Mouse (Mus musculus): ENCODE measurements around the gene Etl4. TPM values are rescaled to one million over a fixed set of nuclear protein-coding genes. Genes with fewer than 3 reads are reported as not detected.
A peak's percentile ranks its signal among the peaks of the same experiment; 100 is the strongest.

Gene Etl4
- polyA plus RNA-seq, 1 experiment from 2014 or later, result 38.0 TPM

- H3K4me2 ChIP-seq (ENCODE audit: low read length), result no peak overlapping the region
- H3K27me3 ChIP-seq (ENCODE audit: insufficient read depth, low read length), result no peaks in the 10 kb centered on the region
- no peaks in the 10 kb centered on the region for H3K9me3 ChIP-seq (replicated peaks; ENCODE audit: low read length)
- H3K9ac ChIP-seq (ENCODE audit: low read depth, low read length), result no peak overlapping the region
- peaks cover 19% of the 10 kb centered on the region for H3K4me1 ChIP-seq (replicated peaks; ENCODE audit: insufficient read depth, low read length)
- no peaks in the 10 kb centered on the region for H3K36me3 ChIP-seq (ENCODE audit: insufficient read depth, low read length)
- DNase-seq (ENCODE audit: low spot score), result peak; percentile 59
- H3K4me3 ChIP-seq (replicated peaks; ENCODE audit: low read depth, low read length), result no peak overlapping the region
- TF ChIP-seq CTCF (IDR thresholded peaks at IDR 0.05; ENCODE audit: low read depth), result no peak
- ATAC-seq (replicated peaks; ENCODE audit: low FRiP score, low read depth), result no peak
- H3K27ac ChIP-seq, result no peak overlapping the region
- WGBS, result 80% methylated on average over 4 of the region's 4 CpGs
These were observed 809.5 kb downstream of the Etl4 start for GRCm38 (mm10) chr2:20719105-20719504.

DNA sequence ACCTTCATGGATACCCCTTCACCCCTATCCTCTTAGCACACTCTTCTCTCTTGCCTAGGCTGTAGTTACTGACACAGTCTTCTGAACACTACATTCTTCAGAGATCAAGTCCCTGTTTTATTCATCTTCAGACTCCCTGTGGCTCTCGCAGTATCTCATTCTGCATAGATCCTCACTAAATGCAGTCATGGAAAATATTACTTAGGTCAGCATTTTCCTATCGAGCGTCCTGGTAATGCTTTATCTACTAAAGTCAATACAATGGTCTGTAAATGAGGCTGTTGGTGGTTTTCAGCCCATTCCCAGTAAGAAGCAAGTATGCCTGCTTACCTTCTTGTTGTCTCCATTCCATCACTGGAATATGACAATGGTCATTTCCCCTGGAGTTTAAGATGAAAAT lies 811.5 kb downstream of the Etl4 start:
- WGBS, result 89% methylated on average over 3 of the region's 3 CpGs
- Histone ChIP-seq H3K4me2 (ENCODE audit: low read length) (no peak overlapping the region), H3K4me3 (replicated peaks; ENCODE audit: low read depth, low read length) (no peak overlapping the region), H3K9me3 (replicated peaks; ENCODE audit: low read length) (no peaks in the 10 kb centered on the region), H3K9ac (ENCODE audit: low read depth, low read length) (no peak overlapping the region), H3K27ac (no peak overlapping the region), H3K36me3 (ENCODE audit: insufficient read depth, low read length) (no peaks in the 10 kb centered on the region), H3K27me3 (ENCODE audit: insufficient read depth, low read length) (no peaks in the 10 kb centered on the region), H3K4me1 (replicated peaks; ENCODE audit: insufficient read depth, low read length) (peaks cover 19% of the 10 kb centered on the region)
- no peak for TF ChIP-seq CTCF (IDR thresholded peaks at IDR 0.05; ENCODE audit: low read depth)
- no peak for ATAC-seq (replicated peaks; ENCODE audit: low FRiP score, low read depth)
- DNase-seq (ENCODE audit: low spot score), result no peak

GRCm38 (mm10) chr2:20722165-20722991 lies 812.8 kb downstream of the Etl4 start:
- ATAC-seq (replicated peaks; ENCODE audit: low FRiP score, low read depth), result no peak
- TF ChIP-seq CTCF (IDR thresholded peaks at IDR 0.05; ENCODE audit: low read depth), result no peak
- Histone ChIP-seq H3K36me3 (ENCODE audit: insufficient read depth, low read length) (no peaks in the 10 kb centered on the region), H3K9ac (ENCODE audit: low read depth, low read length) (peak overlapping the region; percentile 41; the same call in 1 of the 2 replicates), H3K4me2 (ENCODE audit: low read length) (peak overlapping the region; percentile 41), H3K4me1 (replicated peaks; ENCODE audit: insufficient read depth, low read length) (peaks cover 19% of the 10 kb centered on the region), H3K27me3 (ENCODE audit: insufficient read depth, low read length) (no peaks in the 10 kb centered on the region), H3K9me3 (replicated peaks; ENCODE audit: low read length) (no peaks in the 10 kb centered on the region), H3K4me3 (replicated peaks; ENCODE audit: low read depth, low read length) (peak overlapping the region; percentile 15), H3K27ac (peak overlapping the region; percentile 68)
- WGBS, result 31% methylated on average over 15 of the region's 15 CpGs
- peak; percentile 53 for DNase-seq (ENCODE audit: low spot score)

GRCm38 (mm10) chr2:20723990-20724745 lies 814.6 kb downstream of the Etl4 start:
- Histone ChIP-seq H3K4me2 (ENCODE audit: low read length) (peak overlapping the region; percentile 41), H3K27ac (peak overlapping the region; percentile 31; the same call in 1 of the 2 replicates), H3K36me3 (ENCODE audit: insufficient read depth, low read length) (no peaks in the 10 kb centered on the region), H3K9ac (ENCODE audit: low read depth, low read length) (no peak overlapping the region), H3K4me1 (replicated peaks; ENCODE audit: insufficient read depth, low read length) (peaks cover 19% of the 10 kb centered on the region), H3K9me3 (replicated peaks; ENCODE audit: low read length) (no peaks in the 10 kb centered on the region), H3K4me3 (replicated peaks; ENCODE audit: low read depth, low read length) (no peak overlapping the region), H3K27me3 (ENCODE audit: insufficient read depth, low read length) (no peaks in the 10 kb centered on the region)
- ATAC-seq (replicated peaks; ENCODE audit: low FRiP score, low read depth), result peak; percentile 86
- DNase-seq (ENCODE audit: low spot score), result peak; percentile 65
- WGBS, result 29% methylated on average over 2 of the region's 2 CpGs
- no peak for TF ChIP-seq CTCF (IDR thresholded peaks at IDR 0.05; ENCODE audit: low read depth)

GRCm38 (mm10) chr2:20726974-20727373 lies 817.4 kb downstream of the Etl4 start:
- no peaks in the 10 kb centered on the region for H3K9me3 ChIP-seq (replicated peaks; ENCODE audit: low read length)
- WGBS, result 66% methylated on average over 2 of the region's 2 CpGs
- no peaks in the 10 kb centered on the region for H3K36me3 ChIP-seq (ENCODE audit: insufficient read depth, low read length)
- H3K4me2 ChIP-seq (ENCODE audit: low read length), result no peak overlapping the region
- no peak overlapping the region for H3K27ac ChIP-seq
- H3K9ac ChIP-seq (ENCODE audit: low read depth, low read length), result no peak overlapping the region
- DNase-seq (ENCODE audit: low spot score) (no peak), ATAC-seq (replicated peaks; ENCODE audit: low FRiP score, low read depth) (no peak)
- H3K4me1 ChIP-seq (replicated peaks; ENCODE audit: insufficient read depth, low read length), result peaks cover 11% of the 10 kb centered on the region; the same call in 1 of the 2 replicates
- no peak overlapping the region for H3K4me3 ChIP-seq (replicated peaks; ENCODE audit: low read depth, low read length)
- no peak for TF ChIP-seq CTCF (IDR thresholded peaks at IDR 0.05; ENCODE audit: low read depth)
- H3K27me3 ChIP-seq (ENCODE audit: insufficient read depth, low read length), result no peaks in the 10 kb centered on the region

DNA sequence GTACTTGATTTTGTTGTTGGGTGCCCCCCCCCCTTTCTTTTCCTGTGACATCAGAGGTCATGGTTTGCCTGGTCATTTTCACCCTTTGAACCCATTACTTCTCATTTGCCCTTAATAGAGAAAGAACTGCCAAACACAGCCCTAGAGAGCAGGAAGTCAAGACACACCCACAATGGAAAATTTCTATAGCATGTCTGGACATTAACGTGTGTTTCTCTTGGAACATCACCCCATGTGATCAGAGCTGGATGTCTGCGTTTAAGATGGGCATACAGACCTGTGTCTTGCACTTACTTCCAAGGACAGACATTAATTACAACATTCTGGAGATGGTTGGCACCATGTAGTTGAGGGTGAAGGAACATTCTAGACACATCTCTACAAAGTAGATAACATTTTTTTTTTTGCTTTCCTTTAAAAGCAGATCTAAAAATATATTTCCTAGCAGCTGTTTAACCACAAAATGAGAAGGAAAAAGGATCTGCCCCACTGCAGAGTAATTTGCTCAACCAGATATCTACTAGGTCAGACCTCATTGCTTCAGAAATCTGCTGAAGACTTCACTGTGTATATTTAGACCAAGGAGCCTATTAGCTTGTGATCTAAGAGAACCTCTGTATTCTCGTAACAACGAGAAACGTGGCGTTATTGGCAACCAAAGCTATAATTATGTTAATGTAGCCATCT lies 818.3 kb downstream of the Etl4 start:
- no peak overlapping the region for H3K9ac ChIP-seq (ENCODE audit: low read depth, low read length)
- no peak overlapping the region for H3K4me2 ChIP-seq (ENCODE audit: low read length)
- no peak for DNase-seq (ENCODE audit: low spot score)
- H3K4me3 ChIP-seq (replicated peaks; ENCODE audit: low read depth, low read length), result no peak overlapping the region
- ATAC-seq (replicated peaks; ENCODE audit: low FRiP score, low read depth), result 0 out of 2 replicates have a peak, but pooled peaks have one; percentile 12
- H3K27ac ChIP-seq, result no peak overlapping the region
- no peaks in the 10 kb centered on the region for H3K9me3 ChIP-seq (replicated peaks; ENCODE audit: low read length)
- H3K4me1 ChIP-seq (replicated peaks; ENCODE audit: insufficient read depth, low read length), result peaks cover 5% of the 10 kb centered on the region; the same call in 1 of the 2 replicates
- no peaks in the 10 kb centered on the region for H3K36me3 ChIP-seq (ENCODE audit: insufficient read depth, low read length)
- TF ChIP-seq CTCF (IDR thresholded peaks at IDR 0.05; ENCODE audit: low read depth), result no peak
- 81% methylated on average over 6 of the region's 6 CpGs for WGBS
- no peaks in the 10 kb centered on the region for H3K27me3 ChIP-seq (ENCODE audit: insufficient read depth, low read length)
